Mouse (Mus musculus): ENCODE measurements around the gene Tmtc2.

DNA sequence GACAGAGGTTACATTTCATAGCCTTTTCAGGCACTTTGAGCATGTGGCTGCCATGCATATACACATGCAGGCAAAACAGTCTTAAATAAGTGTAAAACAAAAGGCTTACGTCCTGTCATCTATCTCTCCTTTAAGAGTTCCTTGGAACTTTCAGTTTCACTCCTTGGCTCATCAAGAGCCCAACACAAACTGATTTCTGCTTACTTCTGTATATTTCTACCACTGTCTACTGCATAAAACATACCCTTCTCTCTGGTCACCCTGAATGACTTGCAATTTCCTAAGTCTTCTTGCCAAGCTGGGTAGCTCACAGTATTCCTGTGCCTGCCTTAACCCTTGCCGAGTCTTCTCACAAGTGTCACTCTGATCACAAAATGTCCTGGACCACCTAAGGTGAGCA is 26.2 kb downstream of the Tmtc2 start:
- TF ChIP-seq ZC3H11A (IDR thresholded peaks at IDR 0.05; ENCODE audit: borderline replicate concordance, low read depth, low read length) (no peak), ZNF384 (IDR thresholded peaks at IDR 0.05; ENCODE audit: low read depth, low read length) (no peak), CHD2 (IDR thresholded peaks at IDR 0.05; ENCODE audit: low read depth, low read length) (no peak)

All from ES-E14 (cell line).